Mouse (Mus musculus) cerebellum, adult 8-10 months (tissue): ENCODE measurements around the gene Gm45716.
"Not testable (repeated sequence)": the region's sequence is repeated elsewhere in the genome, so short reads cannot be mapped to it uniquely, and the experiment has no call there.

Source experiments
- DNase-seq: peaks from one replicate; pipeline ENCODE4 v3.0.0; 2022

The Gm45716 gene

DNA sequence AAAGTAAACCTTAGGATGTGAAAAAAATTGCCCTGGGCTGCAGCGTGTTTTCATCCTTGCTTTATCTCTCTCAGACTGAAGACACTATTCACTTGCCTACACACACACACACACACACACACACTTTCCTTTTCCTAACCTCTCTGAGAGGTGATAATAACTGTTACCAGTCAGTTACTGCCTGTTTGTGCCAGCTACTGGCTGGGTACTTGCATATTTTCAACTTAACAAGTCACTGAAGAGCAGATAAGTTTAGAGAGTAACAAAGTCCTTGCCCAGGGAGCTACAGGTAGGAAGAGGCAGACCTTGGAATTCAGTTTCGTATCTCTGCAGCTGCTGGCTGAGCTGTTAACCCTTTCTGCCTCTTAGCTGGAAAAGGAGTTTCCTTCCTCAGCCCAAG, 64.4 kb downstream of the Gm45716 start:
- DNase-seq: no peak

GRCm38 (mm10) chr11:90252366-90252765, 64.9 kb downstream of the Gm45716 start:
- DNase-seq: no peak

DNA sequence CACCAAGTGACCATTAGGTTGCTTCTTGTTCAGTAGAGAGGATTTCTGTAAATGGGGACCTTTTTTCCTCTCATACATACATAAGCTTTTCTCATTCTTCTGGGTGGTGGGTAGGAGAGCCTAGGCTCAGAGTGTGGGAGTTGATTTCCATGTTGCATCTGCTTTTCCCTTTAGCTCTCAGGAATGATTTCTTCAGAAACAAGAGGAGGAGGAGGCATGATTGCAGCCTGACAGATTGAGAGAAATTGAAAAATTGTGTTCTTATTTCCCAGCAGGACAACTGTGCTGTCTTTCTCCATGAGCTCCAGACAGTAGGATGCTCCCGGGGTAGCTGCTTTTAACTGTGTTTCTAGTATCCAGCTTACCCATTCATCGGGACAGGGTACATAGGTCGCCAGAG, 67.1 kb downstream of the Gm45716 start:
- DNase-seq: no peak

GRCm38 (mm10) chr11:90255687-90256086, 68.2 kb downstream of the Gm45716 start:
- no peak for DNase-seq

DNA sequence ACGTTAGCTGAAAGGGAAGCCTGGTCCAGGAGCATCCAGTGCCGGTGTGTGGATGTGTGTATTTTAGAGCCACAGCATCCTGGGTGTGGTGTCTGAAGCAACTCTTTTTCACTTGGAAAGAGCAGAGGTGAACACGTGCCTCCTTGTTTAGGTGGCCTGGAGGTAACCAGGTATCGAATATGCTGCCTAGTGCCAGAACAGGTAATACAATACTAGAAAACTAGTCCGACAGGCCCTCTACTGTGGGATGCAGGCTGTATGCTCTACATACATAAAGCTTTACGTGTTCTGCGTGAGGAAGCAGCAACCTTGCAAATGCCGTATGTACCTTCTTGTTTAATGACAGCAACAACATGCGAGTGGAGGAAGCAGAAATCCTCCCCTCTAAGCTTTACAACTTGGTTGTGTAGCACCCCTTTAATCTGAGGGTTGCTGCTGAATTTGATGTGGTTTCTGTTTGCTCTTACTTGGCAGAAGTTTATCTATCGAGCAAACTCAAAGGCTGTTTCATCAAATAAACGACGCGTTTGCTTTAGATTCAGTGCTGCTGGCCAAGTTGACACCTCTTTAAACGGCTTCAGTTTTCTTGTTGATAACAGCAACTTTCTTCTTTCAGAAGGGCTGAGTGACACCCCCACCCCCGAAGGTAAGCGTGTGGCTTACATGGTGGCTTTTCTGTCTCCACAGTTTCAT, 69.5 kb downstream of the Gm45716 start:
- no peak for DNase-seq

DNA sequence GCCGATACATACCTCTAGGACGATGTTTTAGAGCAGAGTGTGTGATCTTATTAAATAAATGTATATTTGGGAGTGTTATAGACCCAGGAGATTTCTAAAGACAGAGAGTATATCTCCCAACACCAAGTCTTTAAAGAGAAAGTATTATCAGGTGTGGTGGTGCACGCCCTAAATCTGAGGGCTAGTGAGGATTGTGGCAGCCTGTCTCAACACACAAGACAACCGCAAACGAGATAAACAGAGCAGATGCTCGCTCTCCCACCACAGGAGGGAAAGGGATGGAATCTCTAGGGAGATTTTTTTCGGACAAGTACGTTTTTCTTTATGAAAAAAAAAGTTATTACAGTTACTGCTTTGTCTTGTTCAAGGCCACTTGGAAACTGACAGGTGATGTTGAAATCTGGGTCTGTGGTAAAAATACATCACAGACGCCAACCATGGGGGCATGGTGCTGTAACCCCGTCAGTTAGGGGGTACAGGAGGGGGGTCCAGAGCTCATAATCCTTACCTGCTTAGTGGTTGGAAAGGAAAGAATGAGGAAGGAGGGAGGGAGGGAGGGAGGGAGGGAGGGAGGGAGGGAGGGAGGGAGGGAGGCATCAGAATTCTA, 70.9 kb downstream of the Gm45716 start:
- no peak for DNase-seq

DNA sequence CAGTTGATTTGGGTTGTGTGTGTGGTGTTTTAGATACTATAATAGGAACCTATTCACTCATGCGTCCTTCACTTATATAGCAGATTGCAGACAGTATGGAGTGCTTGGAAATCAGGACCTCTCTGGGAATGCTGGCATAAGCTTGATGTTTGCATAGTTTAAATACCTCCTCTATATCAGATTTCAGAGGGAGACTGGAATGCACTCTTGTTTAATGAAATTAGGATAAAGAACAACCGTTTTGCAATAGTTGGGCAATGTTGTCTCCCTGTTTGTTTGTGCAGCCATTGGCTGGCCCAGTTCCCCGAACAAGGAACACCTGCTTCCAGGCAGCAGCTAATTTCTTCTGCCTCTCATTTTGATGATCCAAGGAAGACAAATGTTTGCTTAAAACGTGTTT, 71.6 kb downstream of the Gm45716 start:
- DNase-seq: no peak

- DNase-seq: no peak
Observed at GRCm38 (mm10) chr11:90259826-90260225, 72.3 kb downstream of the Gm45716 start.

GRCm38 (mm10) chr11:90264180-90264579, 76.7 kb downstream of the Gm45716 start:
- no peak for DNase-seq

GRCm38 (mm10) chr11:90265581-90265980, 78.1 kb downstream of the Gm45716 start:
- no peak for DNase-seq

DNA sequence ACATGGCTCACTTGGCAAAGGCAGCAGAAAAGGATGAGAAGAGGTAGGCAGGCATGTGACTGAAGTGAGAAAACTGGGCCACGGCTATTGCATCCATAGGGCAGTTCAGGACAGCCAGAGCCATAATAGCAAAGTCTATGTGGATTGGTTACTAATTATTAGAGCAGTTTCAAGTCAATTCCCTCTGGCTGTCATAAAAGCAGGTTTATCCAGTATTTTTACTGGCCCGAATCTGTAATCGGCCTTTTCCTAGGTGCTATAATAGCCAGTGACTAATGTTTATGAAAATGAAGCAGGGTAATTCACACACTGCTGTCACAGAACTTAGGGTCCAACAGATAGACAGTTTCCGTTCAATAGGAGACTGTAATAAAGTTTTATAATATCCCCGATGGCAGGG, 81.5 kb downstream of the Gm45716 start:
- DNase-seq: no peak

- DNase-seq: no peak
Observed at GRCm38 (mm10) chr11:90269398-90270123, 82.1 kb downstream of the Gm45716 start.

GRCm38 (mm10) chr11:90270132-90270877, 82.8 kb downstream of the Gm45716 start:
- no peak for DNase-seq

- DNase-seq: no peak
Observed at GRCm38 (mm10) chr11:90274187-90274586, 86.7 kb downstream of the Gm45716 start.

DNA sequence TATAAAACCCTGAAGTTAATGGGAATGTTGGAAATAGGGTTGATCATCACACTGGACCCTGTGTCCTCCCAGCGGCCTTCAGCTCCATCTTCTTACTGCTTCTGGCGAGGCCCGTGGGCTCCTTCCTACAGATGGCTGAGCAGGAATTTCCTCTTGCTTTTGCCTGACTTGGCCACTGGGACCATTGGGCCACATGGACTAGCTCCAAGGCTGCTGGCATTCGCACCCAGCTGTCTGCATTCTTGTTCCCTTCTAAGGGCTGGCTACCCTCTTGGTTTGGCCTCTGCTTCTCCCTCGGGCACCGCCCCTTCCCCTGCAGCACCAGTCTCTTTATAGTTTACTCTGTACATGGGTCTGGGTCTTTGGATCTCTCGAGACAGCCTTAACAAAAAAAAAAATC, 88.2 kb downstream of the Gm45716 start:
- no peak for DNase-seq

DNA sequence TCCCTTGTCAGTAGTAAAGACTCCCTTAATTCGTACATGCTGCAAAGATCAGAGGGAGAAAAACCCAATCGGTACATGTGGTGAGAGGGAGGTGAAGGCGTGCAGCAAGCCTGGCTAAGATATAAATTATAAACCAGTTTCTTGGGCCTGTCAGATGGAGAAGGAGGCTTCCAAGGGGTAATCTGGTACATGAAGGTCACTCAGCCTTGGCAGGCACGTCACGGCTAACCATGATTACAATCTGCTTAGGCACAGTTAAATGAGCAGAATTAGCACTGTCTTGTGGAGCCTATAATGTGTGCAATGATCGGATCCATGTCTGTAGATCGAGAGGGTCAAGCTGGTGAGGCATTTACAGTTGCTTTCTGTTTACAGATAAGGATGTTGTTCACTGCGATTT, 88.7 kb downstream of the Gm45716 start:
- no peak for DNase-seq

DNA sequence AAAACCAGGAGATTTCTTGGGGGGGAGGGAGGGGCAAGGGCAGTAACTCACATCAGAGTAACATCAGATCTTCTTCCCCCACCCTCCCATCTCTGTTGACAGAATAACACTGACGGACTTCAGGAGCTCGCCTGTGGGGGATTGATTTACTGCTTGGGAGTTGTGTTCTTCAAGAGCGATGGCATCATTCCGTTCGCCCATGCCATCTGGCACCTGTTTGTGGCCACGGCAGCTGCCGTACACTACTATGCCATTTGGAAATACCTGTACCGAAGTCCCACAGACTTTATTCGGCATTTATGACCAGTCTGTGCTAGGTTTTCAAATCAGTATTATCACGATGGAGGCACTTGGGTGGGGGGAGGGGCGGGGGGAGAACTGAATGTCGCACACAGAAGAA, 89.1 kb downstream of the Gm45716 start:
- peak; percentile 28 for DNase-seq

GRCm38 (mm10) chr11:90280069-90280468, 92.6 kb downstream of the Gm45716 start:
- no peak for DNase-seq

DNA sequence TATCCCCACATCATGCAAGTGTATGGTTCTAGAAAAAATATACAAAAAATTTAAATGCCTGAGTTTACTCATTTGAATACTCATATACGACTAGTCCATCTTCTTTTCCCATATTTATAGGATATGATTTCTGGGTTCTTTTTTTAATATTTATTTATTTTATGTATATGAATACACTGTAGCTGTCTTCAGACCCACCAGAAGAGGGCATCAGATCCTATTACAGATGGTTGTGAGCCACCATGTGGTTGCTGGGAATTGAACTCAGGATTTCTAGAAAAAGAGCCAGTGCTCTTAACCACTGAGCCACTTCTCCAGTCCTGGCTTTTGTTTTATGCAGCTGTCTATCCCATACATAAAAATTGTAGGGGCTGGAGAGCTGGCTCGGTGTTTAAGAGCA, 94.5 kb downstream of the Gm45716 start:
- DNase-seq: not testable (repeated sequence)

- no peak for DNase-seq
Observed at GRCm38 (mm10) chr11:90283159-90283558, 95.7 kb downstream of the Gm45716 start.

GRCm38 (mm10) chr11:90283601-90284000, 96.1 kb downstream of the Gm45716 start:
- no peak for DNase-seq

GRCm38 (mm10) chr11:90284079-90284478, 96.6 kb downstream of the Gm45716 start:
- DNase-seq: no peak

DNA sequence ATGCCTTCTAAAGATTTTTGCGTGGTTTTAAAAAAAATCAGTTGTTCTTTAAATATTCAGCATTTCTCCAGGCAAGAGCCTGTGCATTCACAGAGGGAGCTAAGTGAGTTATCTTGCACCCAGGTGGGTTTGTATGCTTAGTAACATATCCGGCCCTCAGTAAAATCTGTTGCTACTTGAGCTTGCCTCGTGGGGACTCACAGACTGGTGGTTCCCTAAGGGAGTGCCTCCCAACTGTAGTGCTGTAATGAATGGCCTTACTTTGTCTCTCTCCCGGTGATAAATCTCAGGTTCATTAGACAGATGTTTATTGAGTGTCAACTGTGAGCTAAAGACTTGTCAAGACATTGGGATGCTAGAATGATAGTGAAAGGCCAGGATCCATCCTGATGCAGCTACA, 97.1 kb downstream of the Gm45716 start:
- no peak for DNase-seq
